Mouse (Mus musculus): Measurements from ENCODE around the gene Gm16253. TPM values are rescaled to one million over a fixed set of nuclear protein-coding genes. Genes with fewer than 3 reads are reported as not detected.

Gm16253 gene
- polyA plus RNA-seq, 1 experiment from 2014 or later = 0.78 TPM

GRCm38 (mm10) chr3:96575272-96575984 is 1.4 kb upstream of the Gm16253 start:
- peaks cover 27% of the 10 kb centered on the region for H3K4me1 ChIP-seq (ENCODE audit: insufficient read depth, low read depth, low read length)

DNA sequence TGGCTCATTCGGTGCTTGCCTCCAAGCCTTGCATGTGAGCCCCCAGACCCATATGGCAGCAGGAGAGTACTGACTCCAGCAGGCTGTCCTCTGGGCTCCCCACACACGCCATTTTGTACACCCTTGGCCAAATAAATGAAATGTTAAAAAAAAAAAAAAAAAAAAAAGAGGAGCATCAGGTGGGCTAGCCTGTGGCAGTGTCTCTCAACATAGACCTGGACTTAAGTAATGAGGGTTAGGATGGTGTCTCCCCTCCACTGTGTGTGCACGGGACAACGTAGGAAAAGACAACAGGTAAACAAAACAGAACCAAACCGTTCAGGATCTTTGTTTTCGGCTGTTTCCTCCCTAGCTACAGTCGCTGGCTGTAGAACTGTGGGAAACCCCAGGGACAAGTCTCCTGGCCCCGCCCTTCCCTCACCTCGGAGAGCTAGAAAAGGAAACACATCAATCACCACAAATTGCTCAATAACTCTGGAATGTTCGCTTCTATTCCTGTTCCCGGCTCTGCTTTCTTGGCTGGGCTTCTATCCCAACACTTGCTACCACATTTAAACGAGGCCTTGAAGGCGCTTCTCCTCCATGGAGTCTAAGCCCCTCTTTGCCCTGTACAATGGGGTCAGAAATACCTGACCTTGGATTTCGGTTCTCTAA is 652 bp upstream of the Gm16253 start:
- Histone ChIP-seq H3K9me3 (ENCODE audit: low read length) (no peaks in the 10 kb centered on the region), H3K9ac (replicated peaks; ENCODE audit: low read depth) (0 out of 2 replicates have a peak overlapping the region, but pooled peaks have one; percentile 24), H3K36me3 (ENCODE audit: insufficient read depth, low read length) (no peaks in the 10 kb centered on the region), H3K4me2 (replicated peaks; ENCODE audit: low read depth, low read length) (peak overlapping the region; percentile 42), H3K4me1 (ENCODE audit: insufficient read depth, low read depth, low read length) (peaks cover 30% of the 10 kb centered on the region), H3K4me3 (ENCODE audit: low read depth, low read length) (no peak overlapping the region), H3K27ac (ENCODE audit: low read length) (peak overlapping the region; percentile 98), H3K27me3 (replicated peaks; ENCODE audit: insufficient read depth, low read length) (no peaks in the 10 kb centered on the region)
- DNase-seq (ENCODE audit: low spot score) (peak; percentile 98), ATAC-seq (peak; percentile 70)
- TF ChIP-seq EP300 (IDR thresholded peaks at IDR 0.05) = peak; percentile 94
- TF ChIP-seq CTCF (IDR thresholded peaks at IDR 0.05) = no peak
- 18% methylated on average over 14 of the region's 14 CpGs for WGBS

More at GRCm38 (mm10) chr3:96575272-96575984, 1.4 kb upstream of the Gm16253 start:
- Histone ChIP-seq H3K4me3 (ENCODE audit: low read depth, low read length) (no peak overlapping the region), H3K9ac (replicated peaks; ENCODE audit: low read depth) (no peak overlapping the region), H3K27me3 (replicated peaks; ENCODE audit: insufficient read depth, low read length) (no peaks in the 10 kb centered on the region), H3K27ac (ENCODE audit: low read length) (peak overlapping the region; percentile 98), H3K36me3 (ENCODE audit: insufficient read depth, low read length) (no peaks in the 10 kb centered on the region), H3K9me3 (ENCODE audit: low read length) (no peaks in the 10 kb centered on the region), H3K4me2 (replicated peaks; ENCODE audit: low read depth, low read length) (peak overlapping the region; percentile 42; the same call in 1 of the 2 replicates)
- no peak for DNase-seq (ENCODE audit: low spot score)
- 84% methylated on average over 8 of the region's 8 CpGs for WGBS
- ATAC-seq = no peak
- TF ChIP-seq CTCF (IDR thresholded peaks at IDR 0.05) (no peak), EP300 (IDR thresholded peaks at IDR 0.05) (no peak)

DNA sequence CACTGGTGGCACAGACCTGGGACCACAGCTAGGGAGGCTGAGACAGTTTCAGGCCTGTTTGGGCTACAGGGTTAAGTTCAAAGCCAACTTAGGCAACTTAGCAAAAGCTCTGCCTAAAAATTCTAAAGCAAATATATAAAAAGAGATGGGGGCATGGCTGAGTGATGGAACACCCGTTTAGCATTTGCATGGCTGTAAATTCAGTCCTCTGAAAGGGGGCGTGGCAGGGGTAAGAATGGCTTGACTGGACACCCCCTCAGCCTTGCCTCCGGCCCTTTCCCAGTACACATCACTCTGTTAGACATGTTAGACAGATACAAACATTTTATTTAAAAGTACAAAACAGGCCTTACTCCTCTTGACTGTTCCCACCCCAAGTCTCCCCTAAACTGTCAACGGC is 782 bp downstream of the Gm16253 start:
- Histone ChIP-seq H3K27ac (ENCODE audit: low read length) (peak overlapping the region; percentile 98), H3K36me3 (ENCODE audit: insufficient read depth, low read length) (no peaks in the 10 kb centered on the region), H3K27me3 (replicated peaks; ENCODE audit: insufficient read depth, low read length) (no peaks in the 10 kb centered on the region), H3K4me1 (ENCODE audit: insufficient read depth, low read depth, low read length) (peaks cover 23% of the 10 kb centered on the region), H3K4me2 (replicated peaks; ENCODE audit: low read depth, low read length) (peak overlapping the region; percentile 42), H3K4me3 (ENCODE audit: low read depth, low read length) (no peak overlapping the region), H3K9me3 (ENCODE audit: low read length) (no peaks in the 10 kb centered on the region), H3K9ac (replicated peaks; ENCODE audit: low read depth) (peak overlapping the region; percentile 24; the same call in 1 of the 2 replicates)
- 51% methylated on average over 4 of the region's 4 CpGs for WGBS
- DNase-seq (ENCODE audit: low spot score) (peak; percentile 49), ATAC-seq (no peak)
- TF ChIP-seq CTCF (IDR thresholded peaks at IDR 0.05) = no peak
- no peak for TF ChIP-seq EP300 (IDR thresholded peaks at IDR 0.05)

GRCm38 (mm10) chr3:96578561-96579238 is 1.9 kb downstream of the Gm16253 start:
- DNase-seq (ENCODE audit: low spot score) (no peak), ATAC-seq (no peak)
- no peak overlapping the region; the same call in 1 of the 2 replicates for H3K4me2 ChIP-seq (replicated peaks; ENCODE audit: low read depth, low read length)
- no peak for TF ChIP-seq EP300 (IDR thresholded peaks at IDR 0.05)
- TF ChIP-seq CTCF (IDR thresholded peaks at IDR 0.05) = peak; percentile 21
- no peaks in the 10 kb centered on the region for H3K9me3 ChIP-seq (ENCODE audit: low read length)
- no peak overlapping the region for H3K4me3 ChIP-seq (ENCODE audit: low read depth, low read length)
- WGBS = 72% methylated on average over 12 of the region's 12 CpGs
- no peaks in the 10 kb centered on the region for H3K36me3 ChIP-seq (ENCODE audit: insufficient read depth, low read length)
- peak overlapping the region; percentile 71; the same call in 1 of the 2 replicates for H3K27ac ChIP-seq (ENCODE audit: low read length)
- no peak overlapping the region for H3K9ac ChIP-seq (replicated peaks; ENCODE audit: low read depth)
- H3K27me3 ChIP-seq (replicated peaks; ENCODE audit: insufficient read depth, low read length) = no peaks in the 10 kb centered on the region
- H3K4me1 ChIP-seq (ENCODE audit: insufficient read depth, low read depth, low read length) = peaks cover 23% of the 10 kb centered on the region

DNA sequence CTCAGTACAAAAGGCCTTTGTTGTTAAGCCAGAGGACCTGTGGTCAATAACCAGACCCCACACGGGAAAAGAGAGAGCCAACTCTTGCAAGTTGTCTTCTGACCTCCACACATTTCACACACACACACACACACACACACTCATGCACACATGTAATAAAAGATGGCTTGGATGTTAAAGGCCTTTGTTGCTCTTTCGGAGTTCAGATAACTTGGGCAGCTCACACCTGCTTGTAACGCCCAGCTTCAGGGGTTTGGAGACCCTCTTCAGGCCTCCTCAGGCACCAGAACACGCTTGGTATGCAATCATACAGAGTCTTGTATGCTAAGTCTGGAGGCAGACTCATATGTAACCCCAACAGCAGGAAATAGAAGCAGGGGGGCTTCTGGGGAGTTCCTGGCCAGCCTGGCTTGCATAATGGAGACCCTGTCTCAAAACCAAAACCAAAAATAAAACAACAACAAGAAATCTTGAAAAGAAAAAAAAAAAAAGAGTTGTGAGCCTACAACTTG is 2.5 kb downstream of the Gm16253 start:
- DNase-seq (ENCODE audit: low spot score) = no peak
- Histone ChIP-seq H3K9me3 (ENCODE audit: low read length) (no peaks in the 10 kb centered on the region), H3K27ac (ENCODE audit: low read length) (peak overlapping the region; percentile 71), H3K36me3 (ENCODE audit: insufficient read depth, low read length) (no peaks in the 10 kb centered on the region), H3K9ac (replicated peaks; ENCODE audit: low read depth) (0 out of 2 replicates have a peak overlapping the region, but pooled peaks have one; percentile 12), H3K4me2 (replicated peaks; ENCODE audit: low read depth, low read length) (peak overlapping the region; percentile 42), H3K27me3 (replicated peaks; ENCODE audit: insufficient read depth, low read length) (no peaks in the 10 kb centered on the region), H3K4me1 (ENCODE audit: insufficient read depth, low read depth, low read length) (peaks cover 23% of the 10 kb centered on the region), H3K4me3 (ENCODE audit: low read depth, low read length) (0 out of 2 replicates have a peak overlapping the region, but pooled peaks have one; percentile 12)
- TF ChIP-seq EP300 (IDR thresholded peaks at IDR 0.05) = no peak
- no peak for TF ChIP-seq CTCF (IDR thresholded peaks at IDR 0.05)
- ATAC-seq = no peak
- WGBS = 66% methylated on average over 4 of the region's 4 CpGs

Data from lung, postnatal 0 days (tissue).